Mouse (Mus musculus): ENCODE measurements around the gene Dhrs3.

GRCm38 (mm10) chr4:144977057-144977456, 84.4 kb downstream of the Dhrs3 start:
- TF ChIP-seq EP300 (IDR thresholded peaks at IDR 0.05; ENCODE audit: low read length) (no peak), CTCF (conservative IDR thresholded peaks at IDR 0.05 in 1 of 2, IDR thresholded peaks at IDR 0.05 in 1 of 2; ENCODE audit: low read depth in 2 of 2, low read length in 2 of 2) (no peak), CHD1 (IDR thresholded peaks at IDR 0.05; ENCODE audit: low read depth, low read length) (no peak), RAD21 (IDR thresholded peaks at IDR 0.05; ENCODE audit: low read depth, low read length) (no peak), ZC3H11A (IDR thresholded peaks at IDR 0.05; ENCODE audit: low read depth, low read length) (no peak), TCF12 (IDR thresholded peaks at IDR 0.05; ENCODE audit: low read depth, low read length) (no peak), ZMIZ1 (IDR thresholded peaks at IDR 0.05; ENCODE audit: low read depth, low read length) (no peak), POLR2AphosphoS2 (IDR thresholded peaks at IDR 0.05; ENCODE audit: low read depth, low read length) (no peak)
